22 mouse cellular contexts compared by ENCODE assay signal in genomic region chr10:108577611-108578010, GRCm38 (mm10).
A peak's percentile ranks its signal among the peaks of the same experiment; 100 is the strongest.
DNase-seq lines count a peak whose midpoint lies in the region; ATAC-seq and TF ChIP-seq lines count a peak whose summit lies in the region.
"Had no signal": no experiment of that assay in that cellular context is flagged by ENCODE, and none has a peak within 500 bp of the region (broad histone marks: within the 10 kb centered on the region; RNA-seq: fewer than 3 reads in every experiment).

No protein-coding gene starts in this region.

- no peaks in the 10 kb centered on the region for H3K27me3 ChIP-seq in liver, adult 2 months (ENCODE audit: control insufficient read depth, insufficient read depth, low read length)
- no peaks in the 10 kb centered on the region for H3K27me3 ChIP-seq in liver, postnatal 0 days (ENCODE audit: insufficient read depth, low read length)
- no peaks in the 10 kb centered on the region for H3K27me3 ChIP-seq in MEL (ENCODE audit: control insufficient read depth in 1 of 2, insufficient read depth in 2 of 2, low read length in 2 of 2)
- H3K27me3 ChIP-seq in kidney, embryonic 16.5 days (ENCODE audit: insufficient read depth, low read length), result no peaks in the 10 kb centered on the region
- H3K27me3 ChIP-seq: CH12.LX; forebrain, embryonic 15.5 days had no signal

- no peak for ATAC-seq in liver, postnatal 0 days
- ATAC-seq in kidney, embryonic 16.5 days (ENCODE audit: low FRiP score, low TSS enrichment), result no peak
- ATAC-seq: activated CD4-positive, CD25-positive, alpha-beta regulatory T cell, adult 4 months; forebrain, embryonic 15.5 days had no signal

- H3K9me3 ChIP-seq in liver, postnatal 0 days (ENCODE audit: low read length), result no peaks in the 10 kb centered on the region
- no peaks in the 10 kb centered on the region for H3K9me3 ChIP-seq in MEL (replicated peaks; ENCODE audit: insufficient read depth, low read length)
- H3K9me3 ChIP-seq in kidney, embryonic 16.5 days (ENCODE audit: low read length), result no peaks in the 10 kb centered on the region
- H3K9me3 ChIP-seq: forebrain, embryonic 15.5 days; G1E; hindbrain, embryonic 10.5 days had no signal

- H3K79me2 ChIP-seq in liver, adult 2 months (ENCODE audit: control insufficient read depth, insufficient read depth, low read length), result no peaks in the 10 kb centered on the region
- H3K79me2 ChIP-seq in MEL (ENCODE audit: control insufficient read depth, insufficient read depth, low read length, poor library complexity), result no peaks in the 10 kb centered on the region

- H3K4me1 ChIP-seq in liver, adult 2 months (ENCODE audit: control insufficient read depth, insufficient read depth, low read length), result no peaks in the 10 kb centered on the region
- no peaks in the 10 kb centered on the region for H3K4me1 ChIP-seq in liver, postnatal 0 days (ENCODE audit: insufficient read depth)
- peaks cover under 1 to 11% of the 10 kb centered on the region in 2 experiments; a peak in 3 of 4 replicates for H3K4me1 ChIP-seq in MEL (ENCODE audit: control insufficient read depth in 1 of 2, insufficient read depth in 2 of 2, low read length in 2 of 2)
- H3K4me1 ChIP-seq in kidney, embryonic 16.5 days (ENCODE audit: insufficient read depth, low read length), result no peaks in the 10 kb centered on the region

- no peak for TF ChIP-seq EP300 in liver, postnatal 0 days (IDR thresholded peaks at IDR 0.05; ENCODE audit: low read depth)
- no peak for TF ChIP-seq EP300 in MEL (IDR thresholded peaks at IDR 0.05; ENCODE audit: low read depth in 1 of 2, low read length in 2 of 2)

- no peak overlapping the region for H3K4me2 ChIP-seq in liver, postnatal 0 days (ENCODE audit: low read depth, low read length)
- H3K4me2 ChIP-seq in kidney, embryonic 16.5 days (replicated peaks; ENCODE audit: low read depth, low read length), result no peak overlapping the region
- H3K4me2 ChIP-seq: forebrain, embryonic 15.5 days; heart, embryonic 11.5 days; hindbrain, embryonic 14.5 days had no signal

- no peak for TF ChIP-seq POLR2A in liver, adult 2 months (IDR thresholded peaks at IDR 0.05; ENCODE audit: extremely low read depth, insufficient read depth, low read length)
- TF ChIP-seq POLR2A in MEL (IDR thresholded peaks at IDR 0.05; ENCODE audit: control insufficient read depth in 1 of 2, insufficient read depth in 1 of 2, low read depth in 1 of 2, low read length in 2 of 2, poor library complexity in 1 of 2), result no peak
- TF ChIP-seq POLR2A in brain, embryonic 14.5 days (IDR thresholded peaks at IDR 0.05; ENCODE audit: borderline replicate concordance, extremely low read depth, insufficient read depth, insufficient read length, poor library complexity, severe bottlenecking), result no peak

- no peak for TF ChIP-seq RAD21 in MEL (IDR thresholded peaks at IDR 0.05; ENCODE audit: low read depth, low read length)

- no peaks in the 10 kb centered on the region for H3K36me3 ChIP-seq in liver, adult 2 months (ENCODE audit: control insufficient read depth, insufficient read depth, low read length)
- no peaks in the 10 kb centered on the region for H3K36me3 ChIP-seq in liver, postnatal 0 days (replicated peaks; ENCODE audit: insufficient read depth, low read length)
- H3K36me3 ChIP-seq in MEL (ENCODE audit: control insufficient read depth in 1 of 2, insufficient read depth in 2 of 2, low read length in 2 of 2), result peaks cover 0 to 11% of the 10 kb centered on the region in 2 experiments; a peak in 2 of 4 replicates
- H3K36me3 ChIP-seq in kidney, embryonic 16.5 days (ENCODE audit: insufficient read depth, low read length), result no peaks in the 10 kb centered on the region
- H3K36me3 ChIP-seq: forebrain, embryonic 15.5 days; G1E; hindbrain, embryonic 10.5 days had no signal

- H3K27ac ChIP-seq in liver, adult 2 months (replicated peaks; ENCODE audit: insufficient read depth, low read depth, low read length), result no peak overlapping the region
- no peak overlapping the region for H3K27ac ChIP-seq in liver, postnatal 0 days (ENCODE audit: low read depth)
- H3K27ac ChIP-seq in MEL (ENCODE audit: control insufficient read depth, low read depth, low read length), result no peak overlapping the region
- H3K27ac ChIP-seq in kidney, embryonic 16.5 days (ENCODE audit: low read length), result no peak overlapping the region
- H3K27ac ChIP-seq: forebrain, embryonic 15.5 days; hindbrain, embryonic 10.5 days had no signal

- TF ChIP-seq CTCF in liver, adult 2 months (IDR thresholded peaks at IDR 0.05; ENCODE audit: low read depth, low read length), result no peak
- no peak for TF ChIP-seq CTCF in liver, postnatal 0 days (IDR thresholded peaks at IDR 0.05; ENCODE audit: low read depth)
- TF ChIP-seq CTCF in MEL (IDR thresholded peaks at IDR 0.05 in 2 of 3, conservative IDR thresholded peaks at IDR 0.05 in 1 of 3; ENCODE audit: control insufficient read depth in 1 of 3, insufficient read depth in 1 of 3, low read depth in 2 of 3, low read length in 3 of 3, poor library complexity in 1 of 3, severe bottlenecking in 1 of 3), result no peak
- TF ChIP-seq CTCF in brain, embryonic 14.5 days (IDR thresholded peaks at IDR 0.05; ENCODE audit: borderline replicate concordance, extremely low read depth, insufficient read depth, insufficient read length), result no peak

- DNase-seq in heart, adult 11 months, result peak; percentile 3
- no peak for DNase-seq in heart, postnatal 4 days
- peak; percentile 20 for DNase-seq in liver, adult 2 months (ENCODE audit: extremely low read depth, low read depth, low spot score)
- DNase-seq in liver, postnatal 0 days, result no peak
- peak; percentile 35 for DNase-seq in MEL (ENCODE audit: low read depth, low spot score)
- DNase-seq in brain, embryonic 14.5 days (ENCODE audit: low read depth), result peak; percentile 79
- DNase-seq: adrenal gland, adult 8-10 months; adrenal gland, postnatal 25 days; B cell, adult 2 months; cerebellum, adult 18-20 months; cerebellum, adult 9-10 months; cerebellum, postnatal 14 days; gastrocnemius, postnatal 10 days; gastrocnemius, postnatal 36 days had no signal

- no peak overlapping the region for H3K9ac ChIP-seq in liver, adult 2 months (ENCODE audit: low read depth, low read length)
- no peak overlapping the region for H3K9ac ChIP-seq in liver, postnatal 0 days (replicated peaks)
- no peak overlapping the region for H3K9ac ChIP-seq in MEL (ENCODE audit: control insufficient read depth, low read depth, low read length, poor library complexity, severe bottlenecking)
- no peak overlapping the region for H3K9ac ChIP-seq in kidney, embryonic 16.5 days (replicated peaks; ENCODE audit: low read length)
- H3K9ac ChIP-seq: forebrain, embryonic 15.5 days; hindbrain, embryonic 14.5 days had no signal

- no peak overlapping the region for H3K4me3 ChIP-seq in liver, adult 2 months (ENCODE audit: insufficient read depth, low read depth, low read length)
- no peak overlapping the region for H3K4me3 ChIP-seq in liver, postnatal 0 days (ENCODE audit: low read depth, low read length)
- H3K4me3 ChIP-seq in MEL (ENCODE audit: control insufficient read depth in 1 of 2, insufficient read depth in 1 of 2, low read depth in 2 of 2, low read length in 2 of 2), result no peak overlapping the region
- H3K4me3 ChIP-seq in kidney, embryonic 16.5 days (ENCODE audit: low read length), result no peak overlapping the region
- H3K4me3 ChIP-seq: forebrain, embryonic 15.5 days; hindbrain, embryonic 10.5 days had no signal

TF ChIP-seq in MEL, 35 proteins besides CTCF, POLR2A, EP300 and RAD21:
- TF ChIP-seq TAL1 (IDR thresholded peaks at IDR 0.05; ENCODE audit: low read length), result no peak
- no peak for TF ChIP-seq ELF1 (IDR thresholded peaks at IDR 0.05; ENCODE audit: low read depth, low read length)
- TF ChIP-seq MXI1 (IDR thresholded peaks at IDR 0.05; ENCODE audit: low read depth, low read length), result no peak
- TF ChIP-seq ZKSCAN1 (IDR thresholded peaks at IDR 0.05; ENCODE audit: low read depth, low read length), result no peak
- TF ChIP-seq NRF1 (IDR thresholded peaks at IDR 0.05; ENCODE audit: insufficient read depth, low read depth, low read length, poor library complexity, severe bottlenecking), result no peak
- no peak for TF ChIP-seq UBTF (IDR thresholded peaks at IDR 0.05; ENCODE audit: borderline replicate concordance, insufficient read depth, low read depth, low read length)
- no peak for TF ChIP-seq E2F4 (IDR thresholded peaks at IDR 0.05; ENCODE audit: borderline replicate concordance, low read depth, low read length)
- no peak for TF ChIP-seq CHD1 (IDR thresholded peaks at IDR 0.05; ENCODE audit: low read depth, low read length)
TF ChIP-seq in MEL: peak in this region for 0.

Comparison
In these comparisons a context has a peak if more than half of its experiments do, and no peak if none do; other contexts are left out.
1. DNase-seq: peak in heart, adult 11 months (single experiment), liver, adult 2 months (single experiment), MEL (single experiment) and brain, embryonic 14.5 days (single experiment); none in heart, postnatal 4 days (single experiment) and liver, postnatal 0 days (single experiment).